Mouse (Mus musculus) megakaryocyte, adult 5-6 weeks (primary cell): ENCODE measurements around the gene Mnat1. TPM values are rescaled to one million over a fixed set of nuclear protein-coding genes. Genes with fewer than 3 reads are reported as not detected.

ENCODE experiments used
- ATAC-seq: 2 replicates; pipeline ENCODE4 v1.8.0; 2016; ENCODE audit warnings: mild to moderate bottlenecking, inconsistent platforms; ENCODE audit not compliant: poor library complexity, severe bottlenecking
- total RNA-seq, 2 experiments: library from RNA; stranded (forward) in 1 of 2; stranded (reverse) in 1 of 2; fragments of 153-499, 151-499 nt in 1 of 2; fragments of 221-1000, 200-1000 nt in 1 of 2; gene quantifications; 2 replicates each; pipeline versions ENCODE4 v1.2.3 to v1.2.4; 2015 to 2017

Mnat1 gene
- total RNA-seq, 2 experiments from 2014 or later: 17.1 to 20.5 TPM

DNA sequence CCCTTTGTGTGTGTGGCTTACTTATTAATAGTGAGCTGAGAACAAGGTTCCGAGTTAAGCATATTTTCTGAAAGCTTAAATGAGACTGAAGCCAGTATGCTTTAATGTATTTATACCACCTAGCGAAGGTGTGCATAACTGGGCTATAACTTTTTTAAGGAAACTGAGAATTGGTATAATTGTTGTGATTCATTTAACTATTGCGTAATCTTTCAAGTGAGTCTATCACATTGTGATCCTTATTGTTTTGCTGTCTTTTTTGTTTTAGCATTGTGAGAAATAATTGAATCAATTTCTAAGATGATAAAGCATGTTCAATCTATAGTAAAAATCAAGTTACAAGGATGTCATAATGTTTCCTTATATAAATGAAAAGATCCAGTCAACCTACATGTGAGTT, 104.9 kb downstream of the Mnat1 start:
- ATAC-seq: no peak

- ATAC-seq: no peak
Measured at GRCm38 (mm10) chr12:73230196-73230595, 106.7 kb downstream of the Mnat1 start.

GRCm38 (mm10) chr12:73231552-73231951, 108.0 kb downstream of the Mnat1 start:
- no peak for ATAC-seq

DNA sequence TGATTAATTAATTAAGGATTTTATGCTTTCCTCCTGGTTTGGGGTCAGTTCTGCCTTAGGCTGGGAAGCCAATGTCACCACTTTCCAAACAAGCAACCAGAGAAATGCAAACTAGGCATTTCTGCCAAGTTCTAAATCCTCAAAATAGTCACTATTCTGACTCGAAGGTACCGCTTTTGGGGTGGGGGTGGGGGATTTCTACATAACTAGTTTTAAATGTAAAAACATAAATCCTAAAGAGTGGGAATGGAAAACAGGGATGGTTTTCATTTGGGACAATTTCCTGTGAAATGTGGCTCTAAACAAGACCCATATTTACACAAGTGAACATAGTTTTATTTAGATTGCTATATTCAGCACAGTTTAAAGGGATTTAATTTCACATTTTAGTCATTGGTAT, 109.1 kb downstream of the Mnat1 start:
- no peak for ATAC-seq

DNA sequence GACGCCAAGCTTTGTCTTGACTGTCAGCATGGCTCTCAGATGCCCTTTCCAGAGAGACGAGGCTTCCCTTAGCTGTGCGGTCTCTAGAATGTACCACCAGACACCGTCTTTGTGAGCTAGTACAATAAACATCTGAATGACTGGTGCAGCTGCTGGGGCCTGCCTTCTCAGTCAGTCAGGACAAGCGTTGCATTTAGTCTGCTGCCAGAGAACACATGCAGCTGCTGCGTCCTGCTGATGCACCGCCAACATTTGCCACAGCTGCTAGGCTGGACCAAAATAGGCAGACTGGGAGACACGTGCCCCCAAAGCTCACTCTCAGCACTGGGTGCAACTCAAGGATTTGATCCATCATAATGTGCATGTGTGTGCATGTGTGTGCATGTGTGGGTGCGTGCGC, 118.4 kb downstream of the Mnat1 start:
- ATAC-seq: no peak

GRCm38 (mm10) chr12:73245687-73246086, 122.2 kb downstream of the Mnat1 start:
- no peak for ATAC-seq

- no peak for ATAC-seq
Measured at GRCm38 (mm10) chr12:73255006-73255405, 131.5 kb downstream of the Mnat1 start.

- ATAC-seq: no peak
Measured at GRCm38 (mm10) chr12:73259269-73259668, 135.8 kb downstream of the Mnat1 start.

GRCm38 (mm10) chr12:73260339-73260738, 136.8 kb downstream of the Mnat1 start:
- no peak for ATAC-seq

DNA sequence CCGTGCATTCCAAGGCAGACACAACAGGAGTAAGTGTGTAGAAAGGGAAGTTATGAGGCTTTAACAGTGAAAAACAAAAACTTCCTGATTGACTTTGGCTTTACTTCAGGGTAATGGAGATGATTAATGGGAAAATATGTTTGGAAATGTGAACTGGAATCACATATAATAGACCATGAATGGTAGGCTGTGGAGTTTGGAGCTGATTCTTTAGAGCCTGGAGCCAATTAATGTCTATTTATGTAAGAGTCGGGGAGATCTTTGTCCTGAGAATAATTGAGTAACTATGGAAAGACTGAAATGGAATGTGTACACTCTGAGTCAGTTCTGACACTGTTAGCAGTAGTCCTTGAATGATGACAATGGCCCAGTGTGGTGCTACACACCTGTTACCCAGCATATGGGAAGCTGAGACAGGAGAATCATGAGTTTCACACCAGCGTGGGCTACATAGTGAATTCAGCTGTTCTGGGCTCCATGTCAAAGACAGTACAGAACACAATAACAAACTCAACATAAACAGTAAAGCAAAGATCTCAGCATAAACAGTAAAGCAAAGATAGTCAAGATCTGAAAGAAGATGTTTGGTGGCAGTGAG, 142.0 kb downstream of the Mnat1 start:
- ATAC-seq: no peak

DNA sequence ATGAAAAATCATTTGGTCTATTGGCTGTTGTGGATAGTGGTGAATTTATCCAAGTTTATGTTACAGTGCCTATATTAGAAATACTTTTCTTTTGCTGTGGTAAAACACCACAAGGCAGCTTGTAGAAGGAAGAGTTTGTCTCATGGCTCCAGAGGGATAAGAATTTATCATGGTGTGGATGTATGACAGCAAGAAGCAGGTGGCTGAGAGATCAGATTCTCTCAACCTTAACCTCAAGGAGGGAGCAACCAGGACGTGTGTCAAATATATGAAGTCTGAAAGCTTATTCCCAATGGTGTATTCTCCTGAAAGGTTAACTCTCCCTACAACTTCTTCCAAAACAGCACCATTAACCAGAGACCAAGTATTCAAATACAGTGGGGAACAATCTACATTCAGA, 143.1 kb downstream of the Mnat1 start:
- ATAC-seq: no peak

DNA sequence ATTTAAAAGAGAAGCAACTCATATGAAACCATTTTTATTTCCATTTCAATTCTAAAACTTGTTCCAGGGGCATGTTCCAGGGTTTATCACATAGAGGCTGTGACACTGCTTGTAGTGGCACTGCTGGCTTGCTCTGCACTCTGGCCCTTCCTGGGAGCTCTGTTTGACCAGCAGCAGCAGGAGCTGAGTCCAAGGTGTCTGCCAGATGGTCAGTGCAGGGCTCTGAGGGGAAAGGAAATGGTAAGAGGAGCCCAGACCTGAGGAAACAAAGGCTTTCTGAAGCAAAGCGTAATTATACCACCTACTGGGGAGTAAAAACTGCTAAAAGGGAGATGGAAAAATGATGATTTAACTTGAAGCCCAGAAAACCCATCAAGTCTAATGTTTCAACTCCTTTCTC, 145.0 kb downstream of the Mnat1 start:
- ATAC-seq: no peak

GRCm38 (mm10) chr12:73269531-73269930, 146.0 kb downstream of the Mnat1 start:
- no peak for ATAC-seq

DNA sequence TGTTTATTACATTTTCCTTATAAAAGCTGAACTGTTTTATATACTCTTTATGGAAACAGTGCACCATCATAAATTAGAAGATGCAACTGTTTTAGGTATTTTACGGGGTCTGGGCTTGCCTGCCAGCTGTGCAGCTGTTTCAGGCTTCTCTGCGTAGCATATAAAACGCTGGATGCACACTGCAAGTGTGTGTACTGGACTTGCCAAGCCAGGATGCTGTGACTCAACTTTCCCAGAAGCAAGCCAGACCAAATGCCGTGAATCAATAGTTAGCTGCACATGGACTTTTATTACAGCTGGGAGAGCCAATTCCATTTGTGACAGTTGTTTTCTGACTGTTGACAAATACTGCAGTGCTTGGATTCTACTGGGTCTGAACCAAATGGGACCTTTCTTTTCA, 146.4 kb downstream of the Mnat1 start:
- ATAC-seq: no peak

- ATAC-seq: no peak
Measured at GRCm38 (mm10) chr12:73274921-73275320, 151.4 kb downstream of the Mnat1 start.

DNA sequence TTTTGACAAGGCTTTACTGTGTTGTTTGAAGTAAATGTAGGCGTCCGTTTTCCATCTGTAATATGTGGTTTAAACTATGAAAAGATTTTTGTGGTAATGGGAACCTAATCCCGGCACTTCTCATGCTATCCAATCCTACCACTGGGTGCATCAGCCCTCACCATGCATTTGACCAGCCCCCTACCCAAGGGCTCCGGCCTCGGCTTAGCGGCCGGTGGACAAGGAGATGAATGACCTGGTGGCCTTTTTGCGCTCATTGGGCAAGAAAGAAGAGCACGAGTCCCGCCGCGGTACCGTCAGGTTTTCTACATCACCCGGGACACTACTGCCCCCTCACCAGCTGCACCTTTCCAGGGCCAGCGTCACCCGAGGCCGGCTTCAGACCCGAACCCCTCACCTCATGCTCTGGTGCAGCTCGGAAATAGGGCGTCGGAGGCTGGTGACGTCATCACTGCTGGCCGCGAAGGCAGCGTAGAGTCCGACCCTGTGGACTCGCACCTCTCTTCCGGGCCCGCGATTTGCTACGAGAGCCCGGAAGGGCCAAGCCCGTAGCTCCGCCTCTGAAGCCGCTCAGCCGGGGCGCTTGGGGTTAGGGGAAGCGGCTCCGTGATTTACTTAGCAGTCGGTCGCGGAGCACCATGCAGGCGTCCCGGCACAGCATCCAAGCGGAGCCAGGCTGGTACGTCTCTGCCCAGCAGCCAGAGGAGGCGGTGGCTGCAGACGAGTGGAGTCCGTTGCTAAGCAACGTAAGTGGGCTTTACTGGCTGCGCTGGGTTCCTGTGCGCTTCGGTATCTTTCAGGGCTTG, 163.0 kb downstream of the Mnat1 start, which contains the start of the genes Trmt5 and Slc38a6:
Trmt5 (minus strand) TSS at position 424 of the 806 bp plus-strand sequence.
Slc38a6 (plus strand) TSS at position 493 of the 806 bp plus-strand sequence.
- peak; percentile 97 for ATAC-seq

- ATAC-seq: no peak
Measured at GRCm38 (mm10) chr12:73287609-73288008, 164.1 kb downstream of the Mnat1 start.

- no peak for ATAC-seq
Measured at GRCm38 (mm10) chr12:73288626-73289025, 165.1 kb downstream of the Mnat1 start.

DNA sequence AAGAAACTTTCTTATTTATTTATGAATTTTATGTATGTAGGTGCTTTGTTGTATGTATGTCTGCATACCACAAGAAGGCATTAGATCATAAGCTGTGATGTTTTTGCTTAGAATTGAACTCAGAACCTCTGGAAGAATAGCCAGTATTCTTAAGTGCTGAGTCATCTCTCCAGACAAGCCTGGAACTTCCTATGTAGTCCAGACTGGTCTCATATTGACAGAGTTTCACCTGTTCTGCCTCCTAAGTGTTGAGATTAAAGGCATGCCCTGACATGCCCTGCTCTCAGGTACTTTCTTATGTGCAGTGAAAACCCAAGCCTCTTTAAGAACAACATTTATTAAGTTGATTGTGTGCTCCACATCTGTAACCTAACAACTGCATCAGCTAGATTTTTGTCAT, 171.4 kb downstream of the Mnat1 start:
- ATAC-seq: no peak

GRCm38 (mm10) chr12:73295505-73296140, 172.1 kb downstream of the Mnat1 start:
- no peak for ATAC-seq

- no peak for ATAC-seq
Measured at GRCm38 (mm10) chr12:73298621-73299020, 175.1 kb downstream of the Mnat1 start.

DNA sequence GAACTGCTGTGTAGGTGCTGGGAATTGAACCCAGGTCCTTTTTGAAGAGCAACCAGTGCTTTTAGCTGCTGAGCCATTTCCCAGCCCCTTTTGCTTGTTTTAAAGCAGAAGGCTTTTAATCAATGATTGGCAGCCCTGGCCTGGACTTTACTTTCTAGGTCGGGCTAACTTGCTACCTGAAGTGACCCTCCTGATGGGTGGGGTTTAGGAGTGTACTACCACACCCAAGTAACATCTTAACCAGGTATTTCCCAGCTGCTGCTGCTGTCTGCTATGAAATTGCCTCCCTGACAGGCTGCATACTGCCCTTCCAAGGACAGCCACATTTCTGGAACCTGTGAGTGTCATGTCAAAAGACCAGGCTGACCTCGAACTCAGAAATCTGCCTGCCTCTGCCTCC, 177.0 kb downstream of the Mnat1 start:
- ATAC-seq: no peak
